Mouse (Mus musculus) liver, embryonic 14.5 days (tissue): ENCODE data around the gene Hipk3. TPM values are rescaled to one million over a fixed set of nuclear protein-coding genes. Genes with fewer than 3 reads are reported as not detected.

Experiments used
- ATAC-seq: fragments of 200-750 bp; cut with Nextera tagmentation; 2 replicates; pipeline ENCODE4 v1.8.0; 2017; ENCODE audit warnings: moderate number of reproducible peaks, mild to moderate bottlenecking, moderate library complexity; ENCODE audit not compliant: insufficient read depth
- DNase-seq, 3 experiments: peaks; one replicate each; pipeline ENCODE4 v3.0.0-alpha.2; 2012 to 2013; ENCODE audit warnings: low read depth in 3 of 3, low spot score in 3 of 3
- H3K27ac ChIP-seq: fragments of 300-500 bp; sonication (generic); 2 replicates; pipeline ENCODE4 v1.5.1; 2014; ENCODE audit warnings: moderate library complexity, mild to moderate bottlenecking, control low read depth, inconsistent platforms
- H3K27me3 ChIP-seq: fragments of 300-500 bp; sonication (generic); 2 replicates; pipeline ENCODE4 v1.6.1; 2014; ENCODE audit warnings: mild to moderate bottlenecking, low read length, moderate library complexity; ENCODE audit not compliant: control insufficient read depth, insufficient read depth
- H3K36me3 ChIP-seq: fragments of 300-500 bp; sonication (generic); replicated peaks from 2 replicates; pipeline ENCODE4 v1.6.1; 2014; ENCODE audit warnings: low read depth; ENCODE audit not compliant: control insufficient read depth, insufficient read depth
- H3K4me1 ChIP-seq, 2 experiments: fragments of 200-500 bp in 1 of 2; fragments of 300-500 bp in 1 of 2; sonication (generic) in 1 of 2; replicated peaks; 2 replicates each; pipeline ENCODE4 v1.6.1; 2012 to 2014; ENCODE audit warnings: antibody characterized with exemption in 1 of 2, inconsistent platforms in 1 of 2, low read length in 1 of 2; ENCODE audit not compliant: control insufficient read depth in 2 of 2, insufficient read depth in 2 of 2
- H3K4me2 ChIP-seq: fragments of 300-500 bp; sonication (generic); 2 replicates; pipeline ENCODE4 v1.6.1; 2014; ENCODE audit warnings: low read depth, mild to moderate bottlenecking, control low read depth, moderate library complexity
- H3K4me3 ChIP-seq, 2 experiments: fragments of 200-500 bp in 1 of 2; fragments of 300-500 bp in 1 of 2; sonication (generic) in 1 of 2; 2 replicates each; pipeline ENCODE4 v1.5.1; 2012 to 2014; ENCODE audit warnings: low read depth in 2 of 2, low read length in 2 of 2, mild to moderate bottlenecking in 2 of 2, control low read depth in 1 of 2, inconsistent platforms in 1 of 2, moderate library complexity in 1 of 2; ENCODE audit not compliant: insufficient read depth in 1 of 2
- H3K9ac ChIP-seq: fragments of 300-500 bp; sonication (generic); replicated peaks from 2 replicates; pipeline ENCODE4 v1.6.1; 2014; ENCODE audit warnings: mild to moderate bottlenecking, control low read depth, moderate library complexity
- H3K9me3 ChIP-seq: fragments of 300-500 bp; sonication (generic); 2 replicates; pipeline ENCODE4 v1.6.1; 2016; ENCODE audit warnings: low read length, mixed read lengths; ENCODE audit not compliant: control insufficient read depth
- CTCF ChIP-seq: IDR thresholded peaks from 2 replicates; pipeline ENCODE4 v1.5.1; 2016; ENCODE audit warnings: antibody characterized with exemption, low read depth, control low read depth
- EP300 ChIP-seq: IDR thresholded peaks from 2 replicates; pipeline ENCODE4 v1.6.1; 2016; ENCODE audit warnings: antibody characterized with exemption, low read depth
- whole genome bisulfite sequencing: fragments of 180-500 bp; shearing (Covaris S2); extraction: QIAGEN DNeasy Blood & Tissue Kit; methylation state at CpG from one replicate; pipeline ENCODE4 v1.1.7; 2014; ENCODE audit not compliant: insufficient replicate concordance; 5-methylcytosine and 5-hydroxymethylcytosine counted together
- polyA plus RNA-seq, 2 experiments: library from polyadenylated mRNA; depleted of rRNA in 1 of 2; stranded (reverse) in 1 of 2; unstranded in 1 of 2; fragments of >200 nt; fragmentation: Nextera tagmentation in 1 of 2; extraction: Ambion mirVana in 1 of 2; gene quantifications; 2 replicates each; pipeline versions ENCODE4 v1.2.1 to v1.2.3; 2012 to 2014

The Hipk3 gene
- polyA plus RNA-seq, 2 experiments: 7.0 to 8.2 TPM

DNA sequence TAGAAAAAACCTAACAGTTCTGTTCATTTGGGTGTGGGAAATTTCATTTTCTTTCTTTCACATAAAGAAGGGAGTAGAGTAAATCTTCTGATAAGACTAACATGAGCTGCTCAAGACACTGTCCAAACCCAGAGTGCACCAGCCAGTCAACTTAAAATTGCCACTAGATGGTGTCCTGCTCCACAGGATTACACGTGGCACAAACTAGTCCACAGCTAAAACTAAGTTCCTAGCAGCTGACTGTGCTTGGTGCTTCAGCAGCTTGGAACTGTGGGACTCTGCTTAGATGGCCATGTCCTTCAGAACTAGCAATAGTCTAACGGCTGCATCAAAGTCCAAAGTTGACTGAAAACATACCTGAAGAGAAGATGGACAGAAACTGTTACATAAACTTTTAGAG is 49.5 kb downstream of the Hipk3 start:
- ATAC-seq (peak; percentile 55; the same call in 1 of the 2 replicates), DNase-seq (peak; percentile 26 to 40 (median 33))
- Histone ChIP-seq H3K4me2 (no peak overlapping the region), H3K9me3 (no peaks in the 10 kb centered on the region), H3K9ac (no peak overlapping the region), H3K27ac (no peak overlapping the region), H3K4me1 (no peaks in the 10 kb centered on the region), H3K4me3 (no peak overlapping the region), H3K27me3 (no peaks in the 10 kb centered on the region), H3K36me3 (peaks cover 3% of the 10 kb centered on the region; the same call in 1 of the 2 replicates)
- no peak for TF ChIP-seq EP300
- peak; percentile 77 for TF ChIP-seq CTCF
- WGBS: 17% methylated on average over 2 of the region's 2 CpGs

DNA sequence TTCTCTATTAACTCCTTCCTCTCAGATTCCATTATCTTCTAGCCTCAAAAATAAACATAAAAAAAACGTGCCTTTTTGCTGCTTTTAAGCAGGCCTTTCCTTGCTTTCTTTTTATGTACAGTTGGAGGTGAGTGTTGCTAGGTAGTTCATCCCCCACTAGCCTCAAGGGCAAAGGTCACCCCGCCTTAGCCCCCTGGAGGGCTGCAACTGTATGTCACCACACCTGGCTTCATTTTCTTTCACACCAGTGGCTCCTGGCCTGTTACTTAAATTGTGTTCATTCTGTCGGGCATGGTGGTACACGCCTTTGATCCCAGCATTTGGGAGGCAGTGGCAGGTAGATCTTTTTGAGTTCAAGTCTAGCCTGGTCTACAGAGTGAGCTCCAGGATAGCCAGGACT is 51.9 kb downstream of the Hipk3 start:
- Histone ChIP-seq H3K9me3 (no peaks in the 10 kb centered on the region), H3K4me1 (no peaks in the 10 kb centered on the region), H3K36me3 (peaks cover 11% of the 10 kb centered on the region), H3K27me3 (no peaks in the 10 kb centered on the region), H3K4me2 (no peak overlapping the region), H3K4me3 (no peak overlapping the region), H3K27ac (no peak overlapping the region), H3K9ac (no peak overlapping the region)
- WGBS: 66% methylated on average over 4 of the region's 4 CpGs
- DNase-seq (no peak), ATAC-seq (no peak)
- TF ChIP-seq CTCF (no peak), EP300 (no peak)

DNA sequence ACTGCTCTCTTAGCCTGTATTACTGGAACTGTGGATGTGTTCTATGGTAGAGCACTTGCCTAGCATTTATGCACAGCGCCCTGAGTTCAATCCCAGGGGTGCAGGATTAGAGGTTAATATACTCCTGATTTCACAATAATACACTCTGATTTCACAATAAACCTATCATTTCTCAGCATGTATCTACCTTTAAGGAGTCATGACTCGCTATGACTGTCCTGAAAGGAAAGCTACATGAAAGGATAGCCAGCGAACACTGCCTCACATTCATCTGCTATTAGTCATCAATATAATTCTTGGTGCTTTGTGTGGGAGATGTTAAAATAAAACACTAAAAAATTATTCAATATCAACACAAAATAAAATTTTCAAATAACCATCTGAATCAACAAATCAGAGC is 58.0 kb downstream of the Hipk3 start:
- no peak for TF ChIP-seq CTCF
- TF ChIP-seq EP300: no peak
- no peak overlapping the region for H3K4me2 ChIP-seq
- ATAC-seq (no peak), DNase-seq (no peak)
- no peaks in the 10 kb centered on the region for H3K27me3 ChIP-seq
- H3K36me3 ChIP-seq: peaks cover 35% of the 10 kb centered on the region
- H3K9me3 ChIP-seq: no peaks in the 10 kb centered on the region
- no peak overlapping the region for H3K27ac ChIP-seq
- no peak overlapping the region for H3K9ac ChIP-seq
- 86% methylated on average over 3 of the region's 3 CpGs for WGBS
- no peak overlapping the region for H3K4me3 ChIP-seq
- H3K4me1 ChIP-seq: no peaks in the 10 kb centered on the region

DNA sequence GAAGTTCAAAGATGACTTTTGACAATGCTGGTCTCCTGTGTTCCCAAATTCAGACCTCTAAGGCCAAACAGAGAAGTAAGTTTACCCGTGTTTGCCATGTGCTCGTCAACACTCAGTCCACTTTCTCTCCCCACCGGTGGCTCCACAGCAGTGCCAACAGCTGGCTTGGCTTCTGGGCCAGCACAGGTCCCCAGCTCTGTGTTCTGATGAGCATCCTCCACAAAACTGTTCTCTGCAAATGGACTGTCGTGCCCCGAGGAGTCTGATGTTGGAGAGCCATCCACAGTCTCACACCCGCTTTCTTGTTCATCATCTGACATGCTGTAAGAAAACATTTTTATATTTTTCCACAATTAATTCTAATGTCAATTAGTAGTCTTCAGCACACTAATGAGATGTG is 63.2 kb downstream of the Hipk3 start:
- no peak overlapping the region for H3K4me2 ChIP-seq
- H3K27ac ChIP-seq: no peak overlapping the region
- DNase-seq (no peak), ATAC-seq (no peak)
- no peaks in the 10 kb centered on the region for H3K9me3 ChIP-seq
- TF ChIP-seq EP300 (no peak), CTCF (no peak)
- H3K9ac ChIP-seq: no peak overlapping the region
- H3K27me3 ChIP-seq: no peaks in the 10 kb centered on the region
- H3K4me3 ChIP-seq: no peak overlapping the region
- 78% methylated on average over 6 of the region's 6 CpGs for WGBS
- peaks cover 22% of the 10 kb centered on the region for H3K36me3 ChIP-seq
- no peaks in the 10 kb centered on the region for H3K4me1 ChIP-seq

DNA sequence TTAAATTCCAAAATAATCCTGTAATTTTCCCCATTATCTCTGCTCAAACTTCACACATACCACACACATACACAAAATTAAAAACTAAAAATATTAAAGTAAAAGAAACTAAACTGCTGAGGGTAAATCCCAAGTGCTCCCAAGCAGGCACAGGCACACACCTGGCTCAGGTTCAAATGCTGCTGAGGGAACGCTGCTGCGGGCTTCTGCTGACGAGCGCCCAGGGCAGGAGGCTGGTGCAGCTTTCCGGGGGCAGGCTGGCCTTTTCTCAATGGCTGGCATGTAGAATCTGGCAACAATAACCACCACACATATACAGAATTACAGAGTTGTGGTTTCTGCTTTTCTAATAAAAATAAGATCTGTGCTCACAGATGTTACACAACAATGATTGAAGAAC is 63.7 kb downstream of the Hipk3 start:
- no peak for ATAC-seq
- TF ChIP-seq CTCF (no peak), EP300 (no peak)
- 85% methylated on average over 5 of the region's 5 CpGs for WGBS

DNA sequence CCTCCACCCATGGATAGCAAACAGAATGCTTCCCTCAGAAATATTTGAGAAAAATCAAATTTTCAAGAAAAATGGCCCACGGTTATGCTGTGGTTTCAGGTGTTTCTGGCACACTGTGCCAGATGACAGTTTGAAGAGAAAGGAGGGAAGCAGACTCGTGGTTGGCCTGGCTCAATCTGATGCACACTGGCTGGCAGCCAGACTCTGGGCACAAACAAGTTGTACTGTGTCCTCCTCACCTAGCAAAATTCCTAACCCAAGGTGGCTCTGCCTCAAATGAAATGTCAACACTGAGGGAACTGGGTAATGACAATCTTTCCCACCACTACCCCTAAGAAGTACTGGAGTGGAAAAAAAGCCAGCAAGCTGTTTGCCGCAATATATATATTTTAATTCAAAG is 68.1 kb downstream of the Hipk3 start:
- Histone ChIP-seq H3K4me1 (no peaks in the 10 kb centered on the region), H3K27me3 (no peaks in the 10 kb centered on the region), H3K36me3 (peaks cover 6% of the 10 kb centered on the region), H3K4me3 (no peak overlapping the region), H3K27ac (no peak overlapping the region), H3K9ac (no peak overlapping the region), H3K9me3 (no peaks in the 10 kb centered on the region), H3K4me2 (no peak overlapping the region)
- WGBS: 75% methylated on average over 3 of the region's 3 CpGs
- ATAC-seq: no peak
- DNase-seq: no peak
- TF ChIP-seq EP300 (no peak), CTCF (no peak)

More for the DNA sequence above, 63.7 kb downstream of the Hipk3 start:
- no peak overlapping the region for H3K27ac ChIP-seq
- no peaks in the 10 kb centered on the region for H3K27me3 ChIP-seq
- H3K9ac ChIP-seq: no peak overlapping the region
- H3K9me3 ChIP-seq: no peaks in the 10 kb centered on the region
- no peak overlapping the region for H3K4me2 ChIP-seq
- H3K4me1 ChIP-seq: no peaks in the 10 kb centered on the region
- no peak overlapping the region for H3K4me3 ChIP-seq
- no peak for DNase-seq
- peaks cover 21% of the 10 kb centered on the region for H3K36me3 ChIP-seq
